Mouse (Mus musculus) kidney, postnatal 36 days (tissue): ENCODE measurements at regions not wholly inside any gene's neighbourhood (a gene's known extent, or its start where the extent isn't known, plus 50 kb on each side); places are given as distances from the start of the nearest gene placed in this dataset.
A peak's percentile ranks its signal among the peaks of the same experiment; 100 is the strongest.

Experiments
- DNase-seq, 2 experiments: peaks; one replicate each; pipeline ENCODE4 v3.0.0; 2021 to 2022; ENCODE audit warnings: mixed read lengths in 2 of 2

DNA sequence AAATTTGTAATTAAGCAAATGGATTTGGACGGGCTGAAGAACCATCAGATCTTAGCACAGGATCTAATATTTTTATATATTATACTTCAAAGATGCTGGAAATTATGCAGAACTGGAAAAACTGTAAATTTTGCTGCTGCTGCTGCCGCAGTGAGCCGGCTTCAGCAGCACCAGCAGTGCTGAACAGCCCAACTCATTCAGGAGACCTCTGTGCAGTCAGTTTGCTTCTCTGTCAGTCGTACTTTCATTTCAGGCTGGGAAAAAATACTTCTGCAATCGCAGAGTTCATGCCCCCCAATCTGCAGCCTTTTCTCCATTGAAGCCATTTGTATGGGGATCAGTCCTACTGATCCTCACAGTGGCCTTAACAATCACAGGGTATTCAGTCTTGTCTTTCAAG, 53.4 kb upstream of the Trpc3 start:
- DNase-seq: no peak

DNA sequence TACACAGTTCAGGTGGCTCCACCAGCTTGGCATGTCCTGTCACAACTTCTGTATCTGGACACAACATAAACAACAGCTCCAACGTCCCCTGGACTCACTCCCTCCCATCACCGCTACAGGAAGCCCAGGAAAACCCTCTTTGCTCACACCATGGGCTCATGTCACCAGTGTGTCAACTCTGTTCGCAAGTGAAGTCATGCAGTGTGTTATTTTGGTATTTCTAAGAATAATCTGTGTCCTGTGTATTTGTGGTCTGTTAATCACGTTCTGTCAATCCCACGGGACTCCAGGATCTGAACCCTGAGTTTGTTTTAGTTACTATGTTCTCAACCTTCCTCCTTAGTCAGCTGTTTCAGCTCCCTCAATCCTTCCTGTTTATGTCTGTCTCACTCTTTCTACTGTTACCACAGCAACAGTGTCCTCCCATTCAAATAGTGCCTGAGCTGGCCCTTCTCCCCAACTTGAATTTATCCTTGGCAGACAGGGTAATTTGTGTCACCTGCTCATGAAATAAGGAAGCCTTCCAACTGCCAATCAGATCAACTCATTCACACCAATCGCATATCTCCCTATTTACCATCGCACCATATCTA, 64.5 kb upstream of the Trpc3 start:
- DNase-seq: peak in 1 of 2 experiments; percentile 26

DNA sequence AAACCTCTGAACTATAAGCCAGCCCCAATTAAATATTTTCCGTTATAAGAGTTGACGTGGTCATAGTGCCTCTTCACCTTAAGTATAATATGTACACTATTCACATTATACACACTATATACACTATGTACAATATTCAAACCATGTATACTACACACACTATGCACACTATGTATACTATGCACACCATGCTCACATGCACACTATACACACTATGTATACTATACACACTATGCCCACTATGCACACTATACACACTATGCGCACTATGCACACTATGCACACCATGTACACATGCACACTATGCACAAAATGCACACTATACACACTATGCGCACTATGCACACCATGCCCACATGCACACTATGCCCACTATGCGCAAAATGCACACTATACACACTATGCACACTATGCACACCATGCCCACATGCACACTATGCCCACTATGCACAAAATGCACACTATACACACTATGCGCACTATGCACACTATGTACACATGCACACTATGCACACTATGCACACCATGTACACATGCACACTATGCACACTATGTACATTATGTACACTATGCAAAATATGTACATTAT, 72.2 kb upstream of the Trpc3 start:
- no peak for DNase-seq

DNA sequence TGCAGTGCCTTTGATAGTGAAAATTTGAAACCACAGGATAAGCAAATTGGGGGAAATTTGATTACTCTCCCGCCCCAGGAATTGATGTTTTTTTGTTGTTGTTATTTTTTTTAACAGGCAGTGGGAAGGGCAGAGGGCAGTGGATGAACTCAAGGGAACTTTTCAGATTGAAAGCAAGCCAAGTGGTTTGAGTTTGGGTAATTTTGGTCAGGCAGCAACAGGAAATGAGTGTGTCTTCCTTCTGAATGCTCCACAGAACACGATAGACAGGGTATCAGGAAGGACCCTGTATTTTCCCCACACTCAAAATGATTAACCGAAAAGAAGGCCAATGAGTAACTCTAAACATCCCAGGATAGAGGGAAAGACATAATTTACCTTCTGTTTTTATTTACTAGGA, 72.9 kb upstream of the Trpc3 start:
- peak; percentile 26 to 65 for DNase-seq

DNA sequence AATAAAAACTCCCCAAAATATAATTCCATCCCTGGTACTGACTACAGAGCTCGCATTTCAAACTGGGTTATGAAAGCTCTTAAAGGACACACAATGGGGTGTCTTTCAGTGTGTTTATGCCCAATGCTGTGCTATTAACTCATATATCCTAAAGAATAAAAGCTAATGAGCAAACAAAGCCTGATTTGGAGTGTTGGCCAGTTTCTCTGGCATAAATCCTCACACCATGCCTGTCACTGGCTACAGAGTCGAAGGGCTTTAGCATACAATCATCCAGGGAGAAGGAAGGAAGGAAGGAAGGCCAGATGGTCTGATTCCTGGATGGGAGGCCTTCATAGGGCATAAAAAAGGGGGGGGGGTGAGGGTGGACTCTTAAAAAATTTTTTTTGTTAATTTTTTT, 74.8 kb upstream of the Trpc3 start:
- peak in 1 of 2 experiments; percentile 21 for DNase-seq

DNA sequence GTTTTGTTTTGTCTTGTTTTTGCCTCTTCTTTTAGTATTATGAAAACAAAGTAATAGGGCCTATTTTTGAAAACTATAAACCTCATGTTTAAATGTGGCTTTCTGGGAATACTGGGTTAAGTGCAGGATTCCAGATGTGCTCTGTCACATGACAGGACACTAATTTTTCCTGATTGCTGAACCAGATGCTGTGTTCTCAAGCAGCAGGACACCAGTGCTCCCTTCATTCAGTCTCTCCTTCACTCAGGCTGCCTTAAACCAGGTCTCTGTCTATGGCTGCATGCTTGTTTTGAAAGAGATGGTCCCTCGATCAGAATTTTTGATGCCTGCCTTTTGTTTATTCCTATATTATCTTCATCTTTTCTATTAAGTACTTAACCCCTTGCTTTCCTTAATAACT, 80.1 kb upstream of the Trpc3 start:
- DNase-seq: no peak

DNA sequence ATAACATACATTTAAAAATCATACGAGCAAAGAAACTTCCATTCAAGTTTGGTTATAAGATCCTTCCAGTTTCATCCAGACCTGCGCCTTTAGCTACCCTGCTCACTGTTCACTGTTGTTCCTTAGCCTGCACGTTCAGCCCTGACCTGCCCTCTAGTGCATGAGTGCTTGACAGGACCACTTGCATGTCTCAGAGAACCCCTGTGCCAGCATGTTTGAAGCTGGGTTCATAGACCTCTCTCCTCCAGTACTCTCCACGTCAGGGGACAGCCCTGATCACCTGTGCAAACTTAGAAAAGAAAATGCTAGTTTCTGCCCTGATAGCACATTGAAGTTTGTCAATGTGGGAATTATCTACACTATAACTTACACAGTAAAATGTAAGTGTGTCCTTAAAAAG, 81.0 kb upstream of the Trpc3 start:
- DNase-seq: no peak

DNA sequence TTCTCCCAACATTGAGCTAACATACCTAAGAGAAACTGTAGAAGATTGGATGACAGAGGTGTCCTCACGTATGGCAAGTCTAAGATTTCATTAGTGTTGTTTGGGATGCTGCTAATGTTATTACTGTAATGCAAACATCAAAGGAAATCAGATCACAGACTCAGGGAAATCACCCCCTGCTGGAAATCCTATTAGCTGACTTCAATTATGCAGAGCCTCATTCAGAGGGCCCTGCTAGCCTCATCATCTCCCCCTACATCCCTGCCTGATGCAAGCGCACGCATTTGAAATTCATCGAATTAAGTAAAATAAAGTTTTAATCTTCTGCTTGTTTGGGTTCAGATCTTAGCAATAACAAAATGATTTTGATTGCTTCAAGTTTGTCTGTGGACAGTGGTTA, 84.1 kb upstream of the Trpc3 start:
- no peak for DNase-seq

DNA sequence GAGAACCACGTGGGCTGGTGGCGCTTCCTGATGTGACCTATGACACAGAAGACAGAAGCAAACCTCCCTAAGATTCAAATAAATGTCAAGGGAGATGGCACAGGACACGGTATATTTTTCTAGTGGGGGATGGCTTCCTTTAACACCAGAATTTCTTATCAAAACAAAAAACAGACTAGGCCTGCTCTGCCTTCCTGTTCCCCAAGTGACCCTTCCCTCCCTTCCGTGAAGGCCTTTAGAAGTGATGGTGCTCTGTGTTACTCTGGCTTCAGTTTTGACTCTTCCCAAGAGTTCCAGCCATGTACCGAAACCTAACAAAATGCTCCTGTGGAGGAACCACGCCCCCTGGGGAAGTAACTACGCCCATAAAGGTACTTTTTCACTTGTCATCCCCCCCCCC, 84.5 kb upstream of the 4932438A13Rik start:
- peak; percentile 38 to 43 for DNase-seq

DNA sequence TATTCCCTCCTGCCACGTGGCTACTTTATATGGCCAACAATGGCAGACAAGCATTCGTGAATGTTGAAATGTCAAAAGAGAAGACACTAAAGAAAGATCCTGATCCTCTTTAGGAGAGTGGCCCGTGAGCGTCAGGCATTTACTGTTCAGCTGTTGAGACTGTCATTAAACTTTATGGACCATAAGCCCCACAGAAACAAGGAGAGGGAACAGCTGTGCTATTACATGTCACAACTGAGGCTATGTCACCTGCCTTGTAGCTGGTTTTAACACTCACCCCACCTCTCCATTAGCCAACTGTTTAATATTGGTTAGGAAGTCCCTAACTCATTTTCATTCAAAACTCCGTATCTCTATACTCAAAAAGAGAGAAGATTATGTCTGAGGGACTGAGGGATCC, 76.3 kb upstream of the 4932438A13Rik start:
- no peak for DNase-seq

DNA sequence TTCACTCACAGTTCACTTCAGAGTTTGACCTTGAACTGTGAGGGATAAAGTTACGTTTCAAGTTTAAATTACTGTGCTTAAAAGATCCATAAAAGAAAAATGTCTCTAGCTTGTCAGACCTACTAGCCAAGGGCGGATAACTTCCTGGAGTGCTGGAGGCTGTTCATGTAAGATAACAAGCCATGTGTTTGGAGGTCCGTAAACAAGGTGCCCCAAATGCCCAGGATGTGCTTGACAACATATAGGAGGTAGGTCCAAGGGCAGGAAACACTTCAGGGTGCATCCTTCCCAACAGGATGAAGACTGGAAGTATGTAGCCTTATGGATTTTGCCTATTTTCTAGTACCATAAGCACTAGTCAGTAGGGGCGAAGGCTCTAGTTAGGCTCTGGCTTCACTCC, 72.7 kb upstream of the 4932438A13Rik start:
- no peak for DNase-seq

DNA sequence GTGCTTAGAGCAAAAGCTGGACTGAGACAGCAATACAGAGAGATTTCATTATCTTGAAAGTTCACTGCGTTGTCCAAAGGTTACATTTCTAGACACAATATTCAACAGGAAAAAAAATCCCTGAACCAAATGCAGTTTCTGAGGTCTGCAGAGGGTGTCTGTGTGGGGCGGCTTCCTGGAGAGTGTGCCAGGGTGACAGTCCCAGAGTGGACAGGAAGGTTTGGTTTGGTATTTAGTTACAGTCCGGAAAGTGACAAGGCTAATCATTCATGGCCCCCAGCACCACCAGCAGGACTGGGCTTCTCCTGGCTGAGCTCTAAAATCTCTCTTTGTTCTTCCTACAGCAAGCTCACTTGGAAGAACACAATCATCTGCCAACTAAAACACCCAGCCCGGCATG, 65.9 kb upstream of the 4932438A13Rik start:
- peak; percentile 31 to 41 for DNase-seq

DNA sequence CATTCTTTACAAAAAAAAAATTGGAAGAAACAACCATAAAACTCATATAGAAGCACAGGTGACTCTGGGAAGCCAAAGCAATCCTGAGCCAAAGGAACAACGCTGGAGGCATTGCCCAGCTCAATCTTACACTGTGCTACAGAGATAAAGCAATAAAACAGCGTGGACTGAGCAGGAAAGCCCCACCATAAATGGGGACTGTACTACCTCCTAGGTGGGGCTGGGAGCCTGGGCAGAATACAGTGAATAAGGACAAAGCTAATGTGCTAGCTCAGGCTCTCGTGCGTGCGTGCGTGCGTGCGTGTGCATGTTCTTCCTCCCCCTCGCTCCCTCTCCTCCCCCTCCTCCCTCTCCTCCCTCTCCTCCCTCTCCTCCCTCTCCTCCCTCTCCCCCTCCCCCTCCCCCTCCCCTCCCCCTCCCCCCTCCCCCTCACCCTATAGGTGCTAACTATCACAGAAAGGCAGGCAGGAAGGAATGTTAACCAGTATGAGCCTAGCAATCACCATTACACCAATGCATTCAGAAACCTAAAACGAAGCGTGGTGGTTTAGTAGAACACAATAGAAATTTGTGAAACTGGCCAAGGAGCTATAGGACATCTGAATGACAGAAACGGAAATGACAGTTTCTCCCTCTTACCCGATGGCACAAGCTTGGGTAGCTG, 64.6 kb upstream of the 4932438A13Rik start:
- no peak for DNase-seq

DNA sequence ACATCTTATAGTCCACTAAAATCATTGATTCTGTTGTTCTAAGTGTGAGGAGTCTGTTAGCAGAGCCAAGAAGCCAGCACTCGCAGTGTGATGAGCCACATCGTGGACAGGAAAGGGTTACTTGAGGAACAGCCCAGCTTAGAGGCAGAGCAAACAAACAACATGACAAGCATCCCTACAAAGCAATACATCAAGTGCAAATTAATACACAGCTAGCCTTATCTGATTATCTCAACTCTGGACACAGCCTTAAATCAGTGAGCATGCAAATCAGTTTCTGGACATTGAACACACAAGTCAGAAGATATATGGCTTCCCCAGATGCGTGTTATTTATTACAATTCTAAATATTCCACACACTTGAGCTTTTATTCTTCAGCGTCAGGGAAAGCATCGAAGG, 52.4 kb upstream of the 4932438A13Rik start:
- DNase-seq: no peak
